Mouse (Mus musculus) erythroblast, embryonic 14.5 days (primary cell): ENCODE measurements around the gene Ogt.

Experiments used
- GATA1 ChIP-seq: IDR thresholded peaks from 2 replicates; pipeline ENCODE4 v1.6.1; 2012; ENCODE audit warnings: low read length, inconsistent platforms, mixed read lengths
- TAL1 ChIP-seq: IDR thresholded peaks from 3 replicates; pipeline ENCODE4 v1.6.1; 2012; ENCODE audit warnings: low read length, inconsistent platforms, mixed read lengths

- TF ChIP-seq TAL1 (no peak), GATA1 (no peak)
Measured at GRCm38 (mm10) chrX:101733288-101733687, 93.4 kb downstream of the Ogt start.
